Mouse (Mus musculus): Measurements from ENCODE around the gene Prr5.
"Not testable (repeated sequence)": the region's sequence is repeated elsewhere in the genome, so short reads cannot be mapped to it uniquely, and the experiment has no call there.

Gene Prr5

GRCm38 (mm10) chr15:84717570-84718270 is 48.3 kb downstream of the Prr5 start:
- DNase-seq: not testable (repeated sequence)

- DNase-seq: no peak
These were observed 49.4 kb downstream of the Prr5 start for GRCm38 (mm10) chr15:84718785-84719184.

GRCm38 (mm10) chr15:84719791-84720190 is 50.4 kb downstream of the Prr5 start, which contains the start of gene Arhgap8:
Arhgap8 (plus strand) TSS chr15:84720052.
- DNase-seq: peak; percentile 61 to 65

- DNase-seq: peak; percentile 14 to 21
These were observed 51.1 kb downstream of the Prr5 start for GRCm38 (mm10) chr15:84720291-84721204.

- not testable (repeated sequence) for DNase-seq
These were observed 54.2 kb downstream of the Prr5 start for GRCm38 (mm10) chr15:84723656-84724055.

GRCm38 (mm10) chr15:84724199-84724598 is 54.8 kb downstream of the Prr5 start:
- DNase-seq: no peak

GRCm38 (mm10) chr15:84729685-84730084 is 60.3 kb downstream of the Prr5 start:
- DNase-seq: no peak

GRCm38 (mm10) chr15:84730893-84731292 is 61.5 kb downstream of the Prr5 start:
- no peak for DNase-seq

GRCm38 (mm10) chr15:84731676-84732424 is 62.4 kb downstream of the Prr5 start:
- no peak for DNase-seq

- no peak for DNase-seq
These were observed 63.0 kb downstream of the Prr5 start for GRCm38 (mm10) chr15:84732425-84732749.

GRCm38 (mm10) chr15:84736346-84736993 is 67.0 kb downstream of the Prr5 start:
- no peak for DNase-seq

- DNase-seq: no peak
These were observed 67.5 kb downstream of the Prr5 start for GRCm38 (mm10) chr15:84736994-84737346.

GRCm38 (mm10) chr15:84738246-84738645 is 68.8 kb downstream of the Prr5 start:
- DNase-seq: no peak

GRCm38 (mm10) chr15:84741573-84741972 is 72.2 kb downstream of the Prr5 start:
- DNase-seq: peak; percentile 19 to 25

GRCm38 (mm10) chr15:84743347-84743746 is 73.9 kb downstream of the Prr5 start:
- no peak for DNase-seq

GRCm38 (mm10) chr15:84744308-84744707 is 74.9 kb downstream of the Prr5 start:
- DNase-seq: no peak

- DNase-seq: no peak
These were observed 76.4 kb downstream of the Prr5 start for GRCm38 (mm10) chr15:84745831-84746230.
